In the genomic region with DNA sequence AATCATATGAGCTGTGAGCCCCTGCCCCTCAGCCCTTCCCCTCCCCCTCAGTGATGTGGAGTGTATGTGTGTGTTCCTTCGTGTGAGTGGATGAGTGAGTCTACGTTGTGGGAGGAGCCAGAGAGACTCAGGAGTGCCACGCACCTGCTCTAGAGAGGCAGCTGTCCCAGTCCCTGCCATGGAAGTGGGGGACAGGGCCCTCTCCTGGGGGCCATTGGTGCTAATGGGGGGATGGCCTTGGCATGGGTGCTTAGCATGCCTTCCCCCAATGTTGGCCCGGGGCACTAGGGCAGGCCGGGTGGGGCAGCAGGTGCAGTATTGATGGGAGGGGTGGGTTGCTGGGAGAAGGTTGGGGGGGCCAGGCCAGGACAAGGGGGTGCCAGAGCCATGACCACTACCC, we compare ENCODE assay signal across 9 mouse cellular contexts. TPM values are rescaled to one million over a fixed set of nuclear protein-coding genes. Genes with fewer than 3 reads are reported as not detected.
DNase-seq lines count a peak whose midpoint lies in the region; ATAC-seq and TF ChIP-seq lines count a peak whose summit lies in the region.
"Had no signal": no experiment of that assay in that cellular context is flagged by ENCODE, and none has a peak within 500 bp of the region (broad histone marks: within the 10 kb centered on the region; RNA-seq: fewer than 3 reads in every experiment).

No protein-coding gene starts in this region.

- H3K27ac ChIP-seq in lung, embryonic 14.5 days (ENCODE audit: low read depth), result peak overlapping the region; percentile 10; the same call in 1 of the 2 replicates
- H3K27ac ChIP-seq in forebrain, embryonic 16.5 days (ENCODE audit: low read length), result peak overlapping the region; percentile 81
- H3K27ac ChIP-seq in hindbrain, embryonic 14.5 days, result peak overlapping the region; percentile 77
- H3K27ac ChIP-seq: macrophage had no signal

- H3K4me1 ChIP-seq in lung, embryonic 14.5 days (ENCODE audit: insufficient read depth), result peaks cover 38% of the 10 kb centered on the region
- H3K4me1 ChIP-seq in forebrain, embryonic 16.5 days (replicated peaks; ENCODE audit: control insufficient read depth, insufficient read depth, low read length), result peaks cover 55% of the 10 kb centered on the region
- peaks cover 37% of the 10 kb centered on the region for H3K4me1 ChIP-seq in hindbrain, embryonic 14.5 days (replicated peaks; ENCODE audit: control insufficient read depth, insufficient read depth, low read length)

- DNase-seq in lung, embryonic 14.5 days, result no peak
- no peak for DNase-seq in lung, postnatal 4 days
- DNase-seq in hindbrain, embryonic 14.5 days (ENCODE audit: low spot score), result no peak
- DNase-seq in spleen, adult 12 weeks (ENCODE audit: low spot score), result no peak
- DNase-seq in adrenal gland, postnatal 14 days, result no peak

- H3K9ac ChIP-seq in lung, embryonic 14.5 days, result no peak overlapping the region
- H3K9ac ChIP-seq in forebrain, embryonic 16.5 days (replicated peaks; ENCODE audit: low read depth, low read length), result peak overlapping the region; percentile 26; the same call in 1 of the 2 replicates
- H3K9ac ChIP-seq in hindbrain, embryonic 14.5 days, result peak overlapping the region; percentile 40; the same call in 1 of the 2 replicates

- H3K36me3 ChIP-seq in lung, embryonic 14.5 days (ENCODE audit: insufficient read depth), result peaks cover 56% of the 10 kb centered on the region
- H3K36me3 ChIP-seq in forebrain, embryonic 16.5 days (ENCODE audit: control insufficient read depth, insufficient read depth), result peaks cover 30% of the 10 kb centered on the region
- H3K36me3 ChIP-seq in hindbrain, embryonic 14.5 days (replicated peaks; ENCODE audit: control insufficient read depth, insufficient read depth), result peaks cover 82% of the 10 kb centered on the region
- peaks cover 34% of the 10 kb centered on the region for H3K36me3 ChIP-seq in myocyte (ENCODE audit: control insufficient read depth, insufficient read depth)

- TF ChIP-seq CTCF in lung, embryonic 14.5 days (IDR thresholded peaks at IDR 0.05; ENCODE audit: low read depth), result no peak

- 0 out of 2 replicates have a peak, but pooled peaks have one; percentile 1 for ATAC-seq in lung, embryonic 14.5 days (ENCODE audit: insufficient read depth)
- ATAC-seq in forebrain, embryonic 16.5 days, result peak; percentile 26; the same call in 1 of the 2 replicates
- ATAC-seq in hindbrain, embryonic 14.5 days (ENCODE audit: low FRiP score), result peak; percentile 3; the same call in 1 of the 2 replicates
- no peak for ATAC-seq in megakaryocyte-erythroid progenitor cell, adult 5-6 weeks (replicated peaks; ENCODE audit: low FRiP score, low TSS enrichment, poor library complexity, severe bottlenecking)

- H3K9me3 ChIP-seq in lung, embryonic 14.5 days (ENCODE audit: low read depth, low read length), result no peaks in the 10 kb centered on the region
- H3K9me3 ChIP-seq in forebrain, embryonic 16.5 days (ENCODE audit: control insufficient read depth, low read length), result no peaks in the 10 kb centered on the region
- H3K9me3 ChIP-seq in hindbrain, embryonic 14.5 days (ENCODE audit: control insufficient read depth, low read length), result no peaks in the 10 kb centered on the region

- 45% methylated on average over 4 of the region's 5 CpGs for WGBS in lung, embryonic 14.5 days
- WGBS in forebrain, embryonic 16.5 days, result 34% methylated on average over 5 of the region's 5 CpGs
- 32% methylated on average over 5 of the region's 5 CpGs for WGBS in hindbrain, embryonic 14.5 days

- H3K79me2 ChIP-seq in myocyte (ENCODE audit: control insufficient read depth, insufficient read depth), result peaks cover 8% of the 10 kb centered on the region

- no peak overlapping the region for H3ac ChIP-seq in myocyte (ENCODE audit: control insufficient read depth, insufficient read length)

- peak overlapping the region; percentile 59 for H3K4me2 ChIP-seq in lung, embryonic 14.5 days
- H3K4me2 ChIP-seq in forebrain, embryonic 16.5 days (ENCODE audit: low read length), result no peak overlapping the region
- H3K4me2 ChIP-seq in hindbrain, embryonic 14.5 days (replicated peaks), result no peak overlapping the region
- no peak overlapping the region for H3K4me2 ChIP-seq in myocyte (ENCODE audit: low read depth)

- H3K27me3 ChIP-seq in lung, embryonic 14.5 days (ENCODE audit: insufficient read depth, low read length), result no peaks in the 10 kb centered on the region
- no peaks in the 10 kb centered on the region for H3K27me3 ChIP-seq in forebrain, embryonic 16.5 days (replicated peaks; ENCODE audit: control insufficient read depth, insufficient read depth, low read length)
- H3K27me3 ChIP-seq in hindbrain, embryonic 14.5 days (ENCODE audit: control insufficient read depth, insufficient read depth, low read length), result no peaks in the 10 kb centered on the region
- no peaks in the 10 kb centered on the region for H3K27me3 ChIP-seq in myocyte (ENCODE audit: control insufficient read depth, insufficient read depth, insufficient read length)

- peak; percentile 31 for TF ChIP-seq POLR2A in myocyte (IDR thresholded peaks at IDR 0.05; ENCODE audit: insufficient read length, low read depth)

- no peak overlapping the region for H3K4me3 ChIP-seq in lung, embryonic 14.5 days (ENCODE audit: low read depth, low read length)
- no peak overlapping the region for H3K4me3 ChIP-seq in forebrain, embryonic 16.5 days (replicated peaks; ENCODE audit: low read length)
- H3K4me3 ChIP-seq in hindbrain, embryonic 14.5 days (replicated peaks; ENCODE audit: low read length), result no peak overlapping the region
- no peak overlapping the region for H3K4me3 ChIP-seq in myocyte

TF ChIP-seq in myocyte, 11 proteins besides CTCF, POLR2A, EP300 and RAD21:
- TF ChIP-seq MYOG (IDR thresholded peaks at IDR 0.05; ENCODE audit: control insufficient read depth in 1 of 3, insufficient read depth in 1 of 3, insufficient read length in 2 of 3, low read depth in 2 of 3), result peak in 2 of 3 experiments; percentile 14 to 34
- no peak for TF ChIP-seq USF1 (IDR thresholded peaks at IDR 0.05; ENCODE audit: low read depth)
- TF ChIP-seq REST (IDR thresholded peaks at IDR 0.05; ENCODE audit: insufficient read depth, insufficient read length), result no peak
- no peak for TF ChIP-seq CEBPB (IDR thresholded peaks at IDR 0.05; ENCODE audit: insufficient read depth, poor library complexity, severe bottlenecking)
- peak; percentile 57 for TF ChIP-seq POLR2AphosphoS2 (IDR thresholded peaks at IDR 0.05; ENCODE audit: insufficient read length, low read depth)

RNA-seq across cellular contexts. Expression of a gene that starts 8.3 kb away (rescaled TPM):
- 1.4 and 1.7 TPM in 2 replicates for polyA plus RNA-seq in lung, embryonic 14.5 days (2014; fragmentation: Nextera tagmentation; extraction: Ambion mirVana)
- polyA plus RNA-seq in forebrain, embryonic 16.5 days (2015; fragmentation: Nextera tagmentation; extraction: Ambion mirVana), result 3.8 and 4.0 TPM in 2 replicates
- polyA plus RNA-seq in hindbrain, embryonic 14.5 days (2014; fragmentation: Nextera tagmentation; extraction: Ambion mirVana), result 3.4 and 4.1 TPM in 2 replicates
- polyA plus RNA-seq in myocyte (2012; fragmentation: generic; extraction: Trizol), result 49.1 TPM
- 32.9 and 51.0 TPM in 2 replicates for total RNA-seq in adrenal gland, postnatal 14 days (2021)
- total RNA-seq in megakaryocyte-erythroid progenitor cell, adult 5-6 weeks (2014; fragmentation: Nextera tagmentation), result 4.1 and 8.0 TPM in 2 replicates
- 0.34 and 1.3 TPM in 2 replicates for total RNA-seq in megakaryocyte-erythroid progenitor cell, adult 5-6 weeks (2017)

RNA-seq across cellular contexts. Expression of a gene that starts 26.4 kb away (rescaled TPM):
- 46.8 and 47.1 TPM in 2 replicates for polyA plus RNA-seq in lung, embryonic 14.5 days (2014; fragmentation: Nextera tagmentation; extraction: Ambion mirVana)
- 177 and 182 TPM in 2 replicates for polyA plus RNA-seq in forebrain, embryonic 16.5 days (2015; fragmentation: Nextera tagmentation; extraction: Ambion mirVana)
- polyA plus RNA-seq in hindbrain, embryonic 14.5 days (2014; fragmentation: Nextera tagmentation; extraction: Ambion mirVana), result 165 and 181 TPM in 2 replicates
- 68.9 TPM for polyA plus RNA-seq in myocyte (2012; fragmentation: generic; extraction: Trizol)
- 106 and 124 TPM in 2 replicates for total RNA-seq in adrenal gland, postnatal 14 days (2021)
- 47.5 and 51.0 TPM in 2 replicates for total RNA-seq in megakaryocyte-erythroid progenitor cell, adult 5-6 weeks (2014; fragmentation: Nextera tagmentation)
- 20.4 and 23.3 TPM in 2 replicates for total RNA-seq in megakaryocyte-erythroid progenitor cell, adult 5-6 weeks (2017)

RNA-seq across cellular contexts. Expression of a gene that starts 28.5 kb away (rescaled TPM):
- polyA plus RNA-seq in lung, embryonic 14.5 days (2014; fragmentation: Nextera tagmentation; extraction: Ambion mirVana), result 16.2 and 16.3 TPM in 2 replicates
- 27.7 and 32.0 TPM in 2 replicates for polyA plus RNA-seq in forebrain, embryonic 16.5 days (2015; fragmentation: Nextera tagmentation; extraction: Ambion mirVana)
- 23.6 and 24.1 TPM in 2 replicates for polyA plus RNA-seq in hindbrain, embryonic 14.5 days (2014; fragmentation: Nextera tagmentation; extraction: Ambion mirVana)
- polyA plus RNA-seq in myocyte (2012; fragmentation: generic; extraction: Trizol), result 35.6 TPM
- 88.5 and 88.7 TPM in 2 replicates for total RNA-seq in adrenal gland, postnatal 14 days (2021)
- total RNA-seq in megakaryocyte-erythroid progenitor cell, adult 5-6 weeks (2014; fragmentation: Nextera tagmentation), result 58.6 and 74.8 TPM in 2 replicates
- total RNA-seq in megakaryocyte-erythroid progenitor cell, adult 5-6 weeks (2017), result 57.8 and 68.3 TPM in 2 replicates

RNA-seq across cellular contexts. Expression of a gene that starts 37.6 kb away (rescaled TPM):
- polyA plus RNA-seq in lung, embryonic 14.5 days (2014; fragmentation: Nextera tagmentation; extraction: Ambion mirVana), result 53.0 and 53.5 TPM in 2 replicates
- polyA plus RNA-seq in forebrain, embryonic 16.5 days (2015; fragmentation: Nextera tagmentation; extraction: Ambion mirVana), result 88.8 and 93.7 TPM in 2 replicates
- polyA plus RNA-seq in hindbrain, embryonic 14.5 days (2014; fragmentation: Nextera tagmentation; extraction: Ambion mirVana), result 58.4 and 62.7 TPM in 2 replicates
- polyA plus RNA-seq in myocyte (2012; fragmentation: generic; extraction: Trizol), result 32.5 TPM
- total RNA-seq in adrenal gland, postnatal 14 days (2021), result 47.4 and 55.5 TPM in 2 replicates
- total RNA-seq in megakaryocyte-erythroid progenitor cell, adult 5-6 weeks (2014; fragmentation: Nextera tagmentation), result 62.2 and 78.6 TPM in 2 replicates
- total RNA-seq in megakaryocyte-erythroid progenitor cell, adult 5-6 weeks (2017), result 30.1 and 42.7 TPM in 2 replicates

RNA-seq across cellular contexts. Expression of a gene that starts 37.9 kb away (rescaled TPM):
- 41.0 and 42.8 TPM in 2 replicates for polyA plus RNA-seq in lung, embryonic 14.5 days (2014; fragmentation: Nextera tagmentation; extraction: Ambion mirVana)
- polyA plus RNA-seq in forebrain, embryonic 16.5 days (2015; fragmentation: Nextera tagmentation; extraction: Ambion mirVana), result 52.5 and 54.6 TPM in 2 replicates
- polyA plus RNA-seq in hindbrain, embryonic 14.5 days (2014; fragmentation: Nextera tagmentation; extraction: Ambion mirVana), result 49.3 and 57.4 TPM in 2 replicates
- 22.1 TPM for polyA plus RNA-seq in myocyte (2012; fragmentation: generic; extraction: Trizol)
- 37.8 and 38.8 TPM in 2 replicates for total RNA-seq in adrenal gland, postnatal 14 days (2021)
- total RNA-seq in megakaryocyte-erythroid progenitor cell, adult 5-6 weeks (2014; fragmentation: Nextera tagmentation), result 47.6 and 51.8 TPM in 2 replicates
- 37.4 and 53.5 TPM in 2 replicates for total RNA-seq in megakaryocyte-erythroid progenitor cell, adult 5-6 weeks (2017)

Comparison
In these comparisons a context has a peak if more than half of its experiments do, and no peak if none do; other contexts are left out.
1. H3K27ac ChIP-seq: peak in every context shown above with its lines; median percentile 81 in forebrain, embryonic 16.5 days; 77 in hindbrain, embryonic 14.5 days; 10 in lung, embryonic 14.5 days.